Mouse (Mus musculus): ENCODE measurements around the gene Kank1.

GRCm38 (mm10) chr19:25203077-25203476 is 33.7 kb upstream of the Kank1 start:
- TF ChIP-seq CTCF (IDR thresholded peaks at IDR 0.05; ENCODE audit: extremely low read depth, insufficient read length, insufficient replicate concordance, low read depth, low read length) (no peak), POLR2A (IDR thresholded peaks at IDR 0.05; ENCODE audit: low read depth, low read length) (no peak)
